Mouse (Mus musculus) heart, postnatal 0 days (tissue): ENCODE results near the gene Gm28305.

Experiments
- CTCF ChIP-seq: IDR thresholded peaks from 2 replicates; pipeline ENCODE4 v1.5.1; 2016; ENCODE audit warnings: antibody characterized with exemption, control low read depth, low read depth
- EP300 ChIP-seq: IDR thresholded peaks from 2 replicates; pipeline ENCODE4 v1.6.1; 2016; ENCODE audit warnings: antibody characterized with exemption, low read depth

DNA sequence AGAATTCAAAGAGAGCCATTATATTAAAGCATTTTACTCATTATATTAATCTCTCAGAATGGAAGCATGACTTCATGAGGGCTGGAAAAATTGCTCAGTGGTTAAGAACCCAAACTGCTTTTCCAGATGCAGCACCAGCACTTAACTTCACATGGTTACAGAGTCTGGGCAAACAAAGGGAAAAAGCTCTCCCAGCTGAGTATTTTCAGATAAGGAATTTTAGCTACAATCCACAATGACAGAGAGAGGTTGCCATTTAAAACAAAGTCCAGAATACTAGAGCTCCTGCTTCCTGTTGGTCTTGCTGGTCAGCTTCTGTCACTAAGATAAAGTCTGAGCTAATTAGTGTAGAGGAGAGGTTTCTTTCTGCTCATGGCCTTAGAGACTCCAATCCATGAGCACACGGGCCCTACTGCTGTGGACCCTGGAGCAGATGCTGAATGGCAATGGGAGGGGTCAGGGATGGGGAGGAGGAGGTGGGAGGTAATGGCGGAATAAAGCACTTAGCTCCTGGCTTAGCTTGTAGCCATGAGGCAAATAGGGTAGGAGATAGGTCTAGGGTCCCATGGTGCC lies 68.2 kb downstream of the Gm28305 start:
- TF ChIP-seq EP300 = no peak
- TF ChIP-seq CTCF = no peak
